Mouse (Mus musculus): ENCODE results near the gene Mocs3. TPM values are rescaled to one million over a fixed set of nuclear protein-coding genes. Genes with fewer than 3 reads are reported as not detected.

Gene Mocs3
- polyA plus RNA-seq, 1 experiment = 10.5 TPM

DNA sequence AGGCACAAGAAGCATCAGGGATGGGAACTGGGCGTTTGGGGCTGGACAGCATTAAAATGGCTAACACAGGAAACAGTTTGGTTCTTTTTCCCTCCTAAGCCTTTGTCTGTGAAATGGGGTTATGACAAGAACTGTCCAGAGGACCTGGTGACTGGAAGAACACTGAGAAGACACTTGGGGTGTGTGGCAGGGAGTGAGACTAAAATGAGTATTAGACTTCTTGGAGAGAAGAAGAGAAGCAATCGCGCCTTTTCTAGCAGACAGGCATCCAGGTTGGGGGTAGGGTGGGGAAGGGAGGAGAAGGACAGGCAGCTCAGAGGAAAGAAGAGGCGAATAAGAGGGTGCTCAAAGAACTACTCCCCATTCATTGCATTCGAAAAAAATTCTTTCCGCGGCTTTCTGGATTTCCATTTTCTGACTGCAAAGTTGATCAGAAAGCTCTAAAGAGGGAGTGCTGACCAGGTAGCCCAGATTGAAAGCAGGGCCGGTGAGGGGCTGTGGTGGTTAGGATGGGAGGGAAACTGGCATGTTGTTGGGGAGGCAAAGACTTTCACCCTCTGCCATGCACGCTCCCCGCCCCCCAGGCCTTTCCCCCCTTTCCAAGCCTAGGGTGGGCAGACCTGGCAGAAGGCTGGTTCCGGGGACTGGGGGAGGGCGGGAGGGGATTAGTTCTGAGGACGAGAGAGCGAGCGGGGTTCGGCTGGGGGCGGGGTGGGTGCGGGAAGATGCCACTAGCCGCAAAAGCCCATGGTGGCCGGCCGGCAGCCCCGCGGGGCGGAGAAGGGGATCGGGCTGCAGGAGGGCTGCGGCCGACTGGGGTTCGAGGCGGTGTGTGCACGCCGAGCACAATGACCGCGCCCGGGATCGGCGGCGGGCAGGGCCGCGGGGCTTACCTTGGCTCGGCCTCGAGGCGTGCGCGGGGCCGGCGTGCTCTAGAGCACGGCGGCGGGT, 24.5 kb upstream of the Mocs3 start:
- H3K36me3 ChIP-seq (replicated peaks; ENCODE audit: low read length) = peaks cover 68% of the 10 kb centered on the region
- H3K9me3 ChIP-seq = no peaks in the 10 kb centered on the region
- peak overlapping the region; percentile 99 for H3K4me3 ChIP-seq (replicated peaks)
- no peak for TF ChIP-seq FLI1 (IDR thresholded peaks at IDR 0.05; ENCODE audit: low read length)
- no peak for TF ChIP-seq GATA1 (IDR thresholded peaks at IDR 0.05; ENCODE audit: borderline replicate concordance, low read length)
- H3K27me3 ChIP-seq (replicated peaks) = no peaks in the 10 kb centered on the region
- peaks cover 64% of the 10 kb centered on the region for H3K4me1 ChIP-seq

DNA sequence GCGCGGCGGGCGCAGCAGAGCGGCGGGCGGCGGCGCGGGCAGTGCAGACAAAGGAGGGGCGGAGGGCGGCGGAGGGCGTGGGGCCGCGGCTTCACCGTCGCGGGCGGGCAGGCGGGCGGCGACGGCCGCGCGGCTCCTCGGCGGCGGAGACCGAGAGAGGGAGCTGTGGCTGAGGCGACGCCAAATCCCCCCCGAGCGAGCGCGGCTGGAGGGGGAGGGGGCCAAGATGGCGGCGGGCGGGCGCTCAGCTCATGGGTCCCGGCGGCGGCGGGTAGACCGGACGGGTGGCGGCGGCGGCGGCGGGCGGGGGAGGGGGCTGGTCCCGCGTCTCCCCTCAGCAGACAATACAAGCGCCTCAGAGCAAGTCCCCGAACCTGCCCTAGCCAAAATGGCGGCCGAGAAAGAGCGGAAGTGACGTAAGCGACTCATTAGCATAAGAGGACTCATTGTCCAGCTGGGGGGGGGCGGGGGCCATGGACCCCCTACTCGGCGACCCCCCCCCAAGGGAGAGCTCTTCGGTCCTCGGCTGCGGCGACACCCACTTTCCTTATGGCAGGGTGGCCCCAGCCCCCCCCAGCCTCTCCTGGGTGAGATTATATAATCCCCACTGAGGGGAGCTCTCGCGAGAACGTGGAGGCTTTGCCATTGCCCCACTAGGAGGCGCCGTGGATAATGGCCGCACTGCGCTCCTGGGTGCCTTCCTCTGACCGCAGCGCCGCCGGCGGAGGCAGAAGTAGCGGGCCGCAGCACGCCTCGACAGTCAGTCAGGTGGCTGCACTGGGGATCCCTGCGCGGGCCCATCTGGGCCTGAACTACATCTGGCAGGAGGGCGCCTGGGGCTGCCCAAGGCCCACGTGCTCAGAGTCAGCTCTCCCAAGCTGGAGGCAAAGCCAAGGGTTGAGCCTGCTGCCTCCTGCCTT, 23.4 kb upstream of the Mocs3 start, which contains the start of gene Adnp:
TSS of gene Adnp (minus strand) at position 388 of the 920 bp plus-strand sequence.
- peaks cover 72% of the 10 kb centered on the region for H3K36me3 ChIP-seq (replicated peaks; ENCODE audit: low read length)
- no peak for TF ChIP-seq FLI1 (IDR thresholded peaks at IDR 0.05; ENCODE audit: low read length)
- no peak for TF ChIP-seq GATA1 (IDR thresholded peaks at IDR 0.05; ENCODE audit: borderline replicate concordance, low read length)
- H3K9me3 ChIP-seq = no peaks in the 10 kb centered on the region
- H3K27me3 ChIP-seq (replicated peaks) = no peaks in the 10 kb centered on the region
- peaks cover 58% of the 10 kb centered on the region for H3K4me1 ChIP-seq
- peak within 1 kb of the TSS; percentile 99 for H3K4me3 ChIP-seq (replicated peaks)

- H3K27me3 ChIP-seq (replicated peaks) = no peaks in the 10 kb centered on the region
- no peaks in the 10 kb centered on the region for H3K9me3 ChIP-seq
- peaks cover 77% of the 10 kb centered on the region for H3K36me3 ChIP-seq (replicated peaks; ENCODE audit: low read length)
- H3K4me3 ChIP-seq (replicated peaks) = peak overlapping the region; percentile 99
- peaks cover 58% of the 10 kb centered on the region for H3K4me1 ChIP-seq
- no peak for TF ChIP-seq GATA1 (IDR thresholded peaks at IDR 0.05; ENCODE audit: borderline replicate concordance, low read length)
- no peak for TF ChIP-seq FLI1 (IDR thresholded peaks at IDR 0.05; ENCODE audit: low read length)
These were observed 22.5 kb upstream of the Mocs3 start for GRCm38 (mm10) chr2:168207883-168208282.

DNA sequence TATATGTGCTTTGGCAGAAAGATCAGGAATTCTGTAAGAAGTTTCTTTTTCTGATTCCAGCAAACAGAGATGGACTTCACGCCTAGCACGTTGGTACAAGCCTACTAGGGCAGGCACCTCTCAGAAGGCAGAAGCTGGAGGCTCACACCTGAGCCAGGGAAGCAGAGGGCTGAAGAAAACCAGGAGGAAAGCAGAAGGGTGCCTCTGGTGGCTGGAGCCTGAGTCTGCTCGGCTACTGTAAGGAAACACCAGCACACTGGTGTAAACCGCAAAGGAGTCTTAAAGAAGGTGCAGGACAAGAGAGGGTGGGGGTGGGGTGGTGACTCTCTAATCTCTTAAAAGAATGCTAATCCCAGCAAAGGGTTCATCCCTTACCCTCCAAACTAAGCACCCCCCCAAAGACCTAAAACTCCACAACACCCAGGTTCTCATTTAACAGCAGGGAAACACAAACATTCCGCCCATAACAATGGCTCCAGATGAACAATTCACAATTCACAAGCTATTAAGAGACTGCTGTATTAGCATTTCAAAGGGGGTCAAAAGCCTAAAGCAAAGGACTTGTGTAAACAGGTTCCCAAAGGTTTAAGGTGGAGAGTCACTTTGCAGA, 16.5 kb upstream of the Mocs3 start:
- Histone ChIP-seq H3K27me3 (replicated peaks) (no peaks in the 10 kb centered on the region), H3K9me3 (no peaks in the 10 kb centered on the region), H3K4me1 (peaks cover 50% of the 10 kb centered on the region), H3K4me3 (replicated peaks) (no peak overlapping the region), H3K36me3 (replicated peaks; ENCODE audit: low read length) (peaks cover 95% of the 10 kb centered on the region)
- TF ChIP-seq GATA1 (IDR thresholded peaks at IDR 0.05; ENCODE audit: borderline replicate concordance, low read length) = no peak
- no peak for TF ChIP-seq FLI1 (IDR thresholded peaks at IDR 0.05; ENCODE audit: low read length)

DNA sequence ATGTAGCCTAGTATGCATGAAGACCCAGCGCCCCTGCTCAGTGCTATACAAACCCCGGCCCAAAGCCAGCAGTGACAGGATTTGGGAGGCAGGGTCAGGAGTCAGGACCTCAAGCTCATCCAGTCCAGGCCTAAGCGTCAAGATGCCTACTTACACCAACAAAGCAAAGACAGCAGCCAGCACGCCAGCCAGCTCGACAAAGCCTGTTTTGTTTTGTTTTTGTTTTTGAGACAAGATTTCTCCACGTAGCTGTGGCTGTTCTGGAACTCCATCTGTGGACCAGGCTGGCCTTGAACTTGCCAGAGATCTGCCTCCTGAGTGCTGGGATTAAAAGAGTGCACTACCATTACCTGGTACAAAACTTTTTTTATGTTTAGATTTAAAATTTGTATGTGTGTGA, 7.1 kb upstream of the Mocs3 start:
- no peak overlapping the region for H3K4me3 ChIP-seq (replicated peaks)
- H3K36me3 ChIP-seq (replicated peaks; ENCODE audit: low read length) = peaks cover 84% of the 10 kb centered on the region
- no peaks in the 10 kb centered on the region for H3K27me3 ChIP-seq (replicated peaks)
- no peaks in the 10 kb centered on the region for H3K9me3 ChIP-seq
- TF ChIP-seq GATA1 (IDR thresholded peaks at IDR 0.05; ENCODE audit: borderline replicate concordance, low read length) = no peak
- TF ChIP-seq FLI1 (IDR thresholded peaks at IDR 0.05; ENCODE audit: low read length) = no peak
- H3K4me1 ChIP-seq = peaks cover 64% of the 10 kb centered on the region

DNA sequence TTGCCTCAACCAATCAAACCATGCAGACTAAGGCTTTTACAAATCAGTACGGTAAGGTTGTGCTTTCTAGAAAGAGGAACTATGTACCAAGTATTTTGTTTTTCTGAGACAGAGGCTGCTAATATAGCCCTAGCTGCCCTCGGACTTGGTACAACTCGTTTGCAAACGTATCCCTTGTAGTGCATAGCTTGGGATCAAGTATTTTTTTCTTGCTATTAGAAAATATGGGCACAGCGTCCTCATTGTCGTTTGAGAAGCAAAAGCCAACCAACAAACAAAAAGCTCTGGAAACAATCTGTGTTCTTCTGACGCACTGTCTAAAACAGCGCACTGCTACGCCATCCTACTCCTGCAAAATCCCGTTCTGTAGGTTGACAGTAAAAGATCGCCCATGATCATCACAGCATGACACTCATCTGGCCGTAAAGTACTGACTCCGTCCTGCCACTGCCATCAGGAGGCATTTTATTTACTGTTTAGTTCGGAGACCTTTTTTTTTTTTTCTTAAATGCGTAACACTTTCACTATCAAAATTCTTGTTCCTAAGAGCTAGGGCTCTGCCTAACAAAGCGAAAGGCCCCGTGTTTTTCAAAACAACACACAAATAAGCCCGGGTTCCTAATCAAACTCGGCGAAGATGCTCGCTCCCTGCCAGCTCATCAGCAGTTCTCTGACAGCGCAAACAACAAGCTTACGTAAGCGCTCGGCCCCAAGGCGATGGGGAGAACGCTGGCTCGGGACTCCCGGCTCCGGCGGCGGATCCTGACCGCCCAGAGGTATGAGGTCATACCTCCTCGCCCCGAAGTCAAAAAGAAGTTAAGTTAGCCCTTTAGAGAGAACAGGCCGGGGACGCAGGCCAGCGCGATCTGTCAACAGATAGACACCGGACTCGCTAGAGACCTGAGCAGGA, 1.1 kb upstream of the Mocs3 start:
- H3K36me3 ChIP-seq (replicated peaks; ENCODE audit: low read length) = peaks cover 55% of the 10 kb centered on the region
- H3K9me3 ChIP-seq = no peaks in the 10 kb centered on the region
- H3K4me1 ChIP-seq = peaks cover 70% of the 10 kb centered on the region
- no peaks in the 10 kb centered on the region for H3K27me3 ChIP-seq (replicated peaks)
- no peak for TF ChIP-seq GATA1 (IDR thresholded peaks at IDR 0.05; ENCODE audit: borderline replicate concordance, low read length)
- TF ChIP-seq FLI1 (IDR thresholded peaks at IDR 0.05; ENCODE audit: low read length) = no peak
- peak overlapping the region; percentile 99 for H3K4me3 ChIP-seq (replicated peaks)

DNA sequence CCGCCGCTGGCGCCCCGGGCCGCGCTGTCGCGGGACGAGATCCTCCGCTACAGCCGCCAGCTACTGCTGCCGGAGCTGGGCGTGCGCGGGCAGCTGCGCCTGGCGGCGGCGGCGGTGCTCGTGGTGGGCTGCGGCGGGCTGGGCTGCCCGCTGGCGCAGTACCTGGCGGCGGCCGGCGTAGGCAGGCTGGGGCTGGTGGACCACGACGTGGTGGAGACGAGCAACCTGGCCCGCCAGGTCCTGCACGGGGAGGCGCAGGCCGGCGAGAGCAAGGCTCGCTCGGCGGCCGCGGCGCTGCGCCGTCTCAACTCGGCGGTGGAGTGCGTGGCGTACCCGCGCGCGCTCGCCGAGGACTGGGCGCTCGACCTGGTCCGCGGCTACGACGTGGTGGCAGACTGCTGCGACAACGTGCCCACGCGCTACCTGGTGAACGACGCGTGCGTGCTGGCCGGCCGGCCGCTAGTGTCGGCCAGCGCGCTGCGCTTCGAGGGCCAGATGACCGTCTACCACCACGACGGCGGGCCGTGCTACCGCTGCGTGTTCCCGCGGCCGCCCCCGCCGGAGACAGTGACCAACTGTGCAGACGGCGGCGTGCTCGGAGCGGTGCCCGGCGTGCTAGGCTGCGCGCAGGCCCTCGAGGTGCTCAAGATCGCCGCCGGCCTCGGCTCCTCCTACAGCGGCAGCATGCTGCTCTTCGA, 500 bp downstream of the Mocs3 start:
- peaks cover 4% of the 10 kb centered on the region for H3K27me3 ChIP-seq (replicated peaks)
- H3K4me1 ChIP-seq = peaks cover 58% of the 10 kb centered on the region
- TF ChIP-seq GATA1 (IDR thresholded peaks at IDR 0.05; ENCODE audit: borderline replicate concordance, low read length) (no peak), FLI1 (IDR thresholded peaks at IDR 0.05; ENCODE audit: low read length) (no peak)
- peak overlapping the region; percentile 99 for H3K4me3 ChIP-seq (replicated peaks)
- H3K36me3 ChIP-seq (replicated peaks; ENCODE audit: low read length) = peaks cover 39% of the 10 kb centered on the region
- no peaks in the 10 kb centered on the region for H3K9me3 ChIP-seq

DNA sequence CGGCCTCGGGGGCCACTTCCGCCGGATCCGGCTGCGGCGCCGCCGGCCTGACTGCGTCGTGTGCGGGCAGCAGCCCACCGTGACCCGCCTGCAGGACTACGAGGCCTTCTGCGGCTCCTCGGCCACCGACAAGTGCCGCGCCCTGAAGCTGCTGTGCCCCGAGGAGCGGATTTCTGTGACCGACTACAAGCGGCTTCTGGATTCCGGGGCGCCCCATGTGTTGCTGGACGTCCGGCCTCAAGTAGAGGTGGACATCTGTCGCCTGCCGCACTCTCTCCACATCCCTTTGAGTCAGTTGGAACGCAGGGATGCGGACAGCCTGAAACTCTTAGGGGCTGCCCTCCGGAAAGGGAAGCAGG, 1.0 kb downstream of the Mocs3 start:
- peaks cover 34% of the 10 kb centered on the region for H3K36me3 ChIP-seq (replicated peaks; ENCODE audit: low read length)
- peaks cover 52% of the 10 kb centered on the region for H3K4me1 ChIP-seq
- H3K4me3 ChIP-seq (replicated peaks) = peak overlapping the region; percentile 99
- H3K27me3 ChIP-seq (replicated peaks) = peaks cover 4% of the 10 kb centered on the region
- no peaks in the 10 kb centered on the region for H3K9me3 ChIP-seq
- TF ChIP-seq GATA1 (IDR thresholded peaks at IDR 0.05; ENCODE audit: borderline replicate concordance, low read length) (no peak), FLI1 (IDR thresholded peaks at IDR 0.05; ENCODE audit: low read length) (no peak)
